Mouse (Mus musculus): ENCODE results near the gene Bpi. TPM values are rescaled to one million over a fixed set of nuclear protein-coding genes. Genes with fewer than 3 reads are reported as not detected.

The Bpi gene
- polyA plus RNA-seq, 1 experiment from 2014 or later = not detected

DNA sequence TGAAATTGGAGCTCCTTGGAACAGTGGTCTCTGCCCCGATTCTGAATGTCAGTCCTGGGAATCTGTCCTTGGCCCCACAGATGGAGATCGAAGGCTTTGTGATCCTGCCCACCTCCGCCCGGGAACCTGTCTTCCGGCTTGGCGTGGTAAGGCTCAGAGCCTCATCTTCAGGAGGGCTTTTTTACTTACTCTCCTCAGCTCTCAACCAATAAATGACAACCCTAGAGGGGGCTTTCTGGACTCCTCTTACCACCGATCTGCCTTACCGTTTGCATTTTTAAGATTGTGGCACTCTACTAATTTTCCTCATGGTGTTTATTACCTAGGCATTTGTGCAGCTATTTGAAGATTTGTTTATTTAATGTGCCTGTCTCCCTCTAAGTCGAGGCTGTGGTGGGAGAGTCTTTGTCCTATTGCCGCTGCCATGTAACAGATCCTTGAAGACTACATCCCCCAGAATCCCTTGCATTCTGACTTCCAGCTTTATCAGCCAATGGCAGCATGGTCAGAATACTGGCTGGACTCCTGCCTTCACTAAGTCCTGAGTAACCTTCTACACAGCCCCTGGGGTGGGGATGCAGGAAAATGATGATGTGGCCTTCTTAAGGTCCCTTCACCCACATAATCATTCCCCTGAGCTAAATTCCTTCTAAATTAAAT, 66.8 kb downstream of the Bpi start:
- ATAC-seq (ENCODE audit: insufficient number of reproducible peaks, low FRiP score, low TSS enrichment, low read depth) = no peak

DNA sequence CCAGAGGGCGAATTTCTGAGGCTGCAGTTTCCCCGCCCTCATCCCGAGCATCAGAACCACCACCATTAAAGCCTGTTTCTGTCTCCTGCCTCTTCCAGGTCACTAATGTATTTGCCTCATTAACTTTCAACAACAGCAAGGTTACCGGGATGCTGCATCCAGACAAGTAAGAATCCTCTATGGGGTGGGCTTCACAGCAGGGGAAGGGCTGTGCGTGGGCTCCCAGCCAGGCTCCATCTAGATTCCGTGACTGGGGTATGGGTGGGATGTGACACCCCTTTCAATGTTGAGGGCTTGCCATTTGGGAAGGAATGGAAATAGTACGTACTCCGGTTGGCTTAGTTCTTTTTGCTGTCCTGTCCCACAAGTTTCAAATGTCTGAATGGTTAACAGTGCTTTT, 67.7 kb downstream of the Bpi start:
- no peak for ATAC-seq (ENCODE audit: insufficient number of reproducible peaks, low FRiP score, low TSS enrichment, low read depth)
- Histone ChIP-seq H3K4me3 (replicated peaks) (no peak overlapping the region), H3K9me3 (replicated peaks) (no peaks in the 10 kb centered on the region), H3K27me3 (no peaks in the 10 kb centered on the region), H3K4me2 (replicated peaks) (no peak overlapping the region), H3K27ac (replicated peaks) (no peak overlapping the region), H3K36me3 (no peaks in the 10 kb centered on the region), H3K9ac (no peak overlapping the region), H3K4me1 (no peaks in the 10 kb centered on the region)
- 78% methylated on average over 8 of the region's 8 CpGs for WGBS

More for the DNA sequence above, 66.8 kb downstream of the Bpi start:
- H3K9me3 ChIP-seq (replicated peaks) = no peaks in the 10 kb centered on the region
- no peak overlapping the region for H3K4me2 ChIP-seq (replicated peaks)
- WGBS = 65% methylated on average over 10 of the region's 10 CpGs
- H3K9ac ChIP-seq = no peak overlapping the region
- H3K4me3 ChIP-seq (replicated peaks) = no peak overlapping the region
- H3K36me3 ChIP-seq = no peaks in the 10 kb centered on the region
- H3K27me3 ChIP-seq = no peaks in the 10 kb centered on the region
- no peak overlapping the region for H3K27ac ChIP-seq (replicated peaks)
- H3K4me1 ChIP-seq = no peaks in the 10 kb centered on the region

Small RNAs within 50 kb of the gene (microRNA-seq; reads per million reads assigned to microRNA genes)
- not detected for gene Mir7685 (ENCODE audit: borderline number of aligned reads)

Other genes starting within 250 kb of the Bpi start
- gene Tti1, start 229.7 kb upstream of the Bpi start, polyA plus RNA-seq (2015; fragmentation: Nextera tagmentation; extraction: Ambion mirVana) = 21.0 and 24.6 TPM in 2 replicates
- gene Rprd1b, start 229.6 kb upstream of the Bpi start, polyA plus RNA-seq (2015; fragmentation: Nextera tagmentation; extraction: Ambion mirVana) = 40.5 and 43.4 TPM in 2 replicates
- 17.9 and 22.2 TPM in 2 replicates for gene Tgm2, start 111.7 kb upstream of the Bpi start, polyA plus RNA-seq (2015; fragmentation: Nextera tagmentation; extraction: Ambion mirVana)
- gene D630003M21Rik, start 28.9 kb upstream of the Bpi start, polyA plus RNA-seq (2015; fragmentation: Nextera tagmentation; extraction: Ambion mirVana) = 5.0 and 6.0 TPM in 2 replicates
- 6.5 and 7.4 TPM in 2 replicates for gene Lbp, start 48.4 kb downstream of the Bpi start, polyA plus RNA-seq (2015; fragmentation: Nextera tagmentation; extraction: Ambion mirVana)
- gene Snhg11, start 117.5 kb downstream of the Bpi start, polyA plus RNA-seq (2015; fragmentation: Nextera tagmentation; extraction: Ambion mirVana) = 3.9 and 9.2 TPM in 2 replicates
- 17.5 and 18.1 TPM in 2 replicates for gene Ralgapb, start 151.8 kb downstream of the Bpi start, polyA plus RNA-seq (2015; fragmentation: Nextera tagmentation; extraction: Ambion mirVana)
- 1.1 and 1.9 TPM in 2 replicates for gene Adig, start 244.5 kb downstream of the Bpi start, polyA plus RNA-seq (2015; fragmentation: Nextera tagmentation; extraction: Ambion mirVana)

Measured in embryonic facial prominence, embryonic 15.5 days (tissue).